Comparison of ENCODE assay signal across 8 mouse cellular contexts in genomic region chr13:10360199-10360694, GRCm38 (mm10). TPM values are rescaled to one million over a fixed set of nuclear protein-coding genes. Genes with fewer than 3 reads are reported as not detected.
DNase-seq lines count a peak whose midpoint lies in the region; ATAC-seq and TF ChIP-seq lines count a peak whose summit lies in the region.

No protein-coding gene starts in this region.

- peak; percentile 24 for ATAC-seq in frontal cortex, adult (ENCODE audit: low TSS enrichment)
- no peak for ATAC-seq in liver, embryonic 13.5 days (ENCODE audit: low read depth)

- H3K27ac ChIP-seq in kidney, adult 2 months (ENCODE audit: insufficient read depth, low read depth, low read length) = peak overlapping the region; percentile 39; the same call in 1 of the 2 replicates
- no peak overlapping the region for H3K27ac ChIP-seq in liver, embryonic 13.5 days

- no peak for DNase-seq in frontal cortex, adult 2 months (ENCODE audit: extremely low spot score in 1 of 2, low spot score in 1 of 2)
- peak; percentile 20 for DNase-seq in adrenal gland, postnatal 14 days
- DNase-seq in frontal cortex, postnatal 36 days (ENCODE audit: low spot score in 2 of 2) = peak; percentile 45
- peak; percentile 21 for DNase-seq in kidney, adult 2 months
- DNase-seq in liver, embryonic 13.5 days = no peak
- DNase-seq in retina, embryonic 14.5 days (ENCODE audit: low spot score) = peak; percentile 59
- DNase-seq in c-Kit-positive CD71-positive TER-119-positive erythroid progenitor cells, embryonic 14.5 days (ENCODE audit: low spot score) = no peak

- peak overlapping the region; percentile 59 for H3K4me2 ChIP-seq in liver, embryonic 13.5 days

- no peaks in the 10 kb centered on the region for H3K36me3 ChIP-seq in kidney, adult 2 months (ENCODE audit: control insufficient read depth, insufficient read depth, low read length)
- no peaks in the 10 kb centered on the region for H3K36me3 ChIP-seq in liver, embryonic 13.5 days

- no peak overlapping the region for H3K9ac ChIP-seq in liver, embryonic 13.5 days

- TF ChIP-seq CTCF in kidney, adult 2 months (conservative IDR thresholded peaks at IDR 0.05; ENCODE audit: insufficient read depth, insufficient read length, low read depth, low read length) = no peak

- no peaks in the 10 kb centered on the region for H3K9me3 ChIP-seq in liver, embryonic 13.5 days (replicated peaks)

- no peak for TF ChIP-seq POLR2A in kidney, adult 2 months (IDR thresholded peaks at IDR 0.05; ENCODE audit: low read depth, low read length)

- H3K4me1 ChIP-seq in kidney, adult 2 months (ENCODE audit: control insufficient read depth, insufficient read depth, low read length) = 0 out of 2 replicates have a peak, but pooled peaks cover 3% of the 10 kb centered on the region
- H3K4me1 ChIP-seq in liver, embryonic 13.5 days (replicated peaks) = no peaks in the 10 kb centered on the region

- 0 out of 2 replicates have a peak, but pooled peaks cover 3% of the 10 kb centered on the region for H3K27me3 ChIP-seq in kidney, adult 2 months (replicated peaks; ENCODE audit: control insufficient read depth, insufficient read depth, low read length)
- peaks cover 41% of the 10 kb centered on the region for H3K27me3 ChIP-seq in liver, embryonic 13.5 days

- peak overlapping the region; percentile 73 for H3K4me3 ChIP-seq in kidney, adult 2 months (ENCODE audit: insufficient read depth, low read depth, low read length)
- H3K4me3 ChIP-seq in liver, embryonic 13.5 days (replicated peaks) = peak overlapping the region; percentile 42

- under 1% methylated on average over 60 of the region's 60 CpGs for WGBS in kidney, adult 2 months
- under 1% methylated on average over 48 of the region's 60 CpGs for WGBS in liver, embryonic 13.5 days (ENCODE audit: insufficient replicate concordance)

RNA-seq across cellular contexts. Expression of gene Chrm3, which starts 0.4 kb away (rescaled TPM):
- polyA plus RNA-seq in frontal cortex, adult 2 months (2012; rRNA removed) = 22.0 and 24.1 TPM in 2 replicates
- 2.3 and 3.9 TPM in 2 replicates for total RNA-seq in adrenal gland, postnatal 14 days (2021)
- 3.1 and 5.2 TPM in 2 replicates for polyA plus RNA-seq in kidney, adult 2 months (2012; rRNA removed)
- 0.03 and 0.08 TPM in 2 replicates for polyA plus RNA-seq in liver, embryonic 13.5 days (2015; fragmentation: Nextera tagmentation; extraction: Ambion mirVana)

Comparison
In these comparisons a context has a peak if more than half of its experiments do, and no peak if none do; other contexts are left out.
1. DNase-seq: peak in adrenal gland, postnatal 14 days (single experiment), frontal cortex, postnatal 36 days (2 of 2), kidney, adult 2 months (single experiment) and retina, embryonic 14.5 days (single experiment); none in frontal cortex, adult 2 months (0 of 2), liver, embryonic 13.5 days (single experiment) and c-Kit-positive CD71-positive TER-119-positive erythroid progenitor cells, embryonic 14.5 days (single experiment).